Mouse (Mus musculus): ENCODE results near the gene Pim3. TPM values are rescaled to one million over a fixed set of nuclear protein-coding genes. Genes with fewer than 3 reads are reported as not detected.

The Pim3 gene
- polyA plus RNA-seq, 1 experiment = 13.4 TPM

DNA sequence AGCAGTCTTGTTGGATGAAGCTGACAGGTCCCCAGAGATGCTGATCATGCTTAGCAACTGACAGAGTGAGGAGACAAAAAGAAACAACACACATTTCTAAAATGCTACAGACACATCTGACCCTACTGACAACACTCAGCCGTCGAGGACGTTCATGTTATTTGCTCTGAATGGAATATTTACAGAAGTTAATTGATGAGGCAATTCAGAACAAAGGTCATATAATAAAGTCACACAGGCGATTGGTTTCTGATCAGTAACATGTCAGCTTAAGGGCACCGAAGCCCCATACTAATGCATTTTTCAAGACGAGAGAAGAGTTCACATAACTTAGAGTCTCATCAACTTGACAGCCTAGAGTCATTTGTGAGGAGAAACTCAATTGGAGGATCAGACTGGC, 33.9 kb downstream of the Pim3 start:
- peaks cover 3% of the 10 kb centered on the region; the same call in 1 of the 2 replicates for H3K4me1 ChIP-seq (ENCODE audit: control insufficient read depth, insufficient read depth, low read length)
- 84% methylated on average over 6 of the region's 6 CpGs for WGBS
- H3K27ac ChIP-seq (ENCODE audit: control insufficient read depth, insufficient read depth, low read depth, low read length, poor library complexity) = no peak overlapping the region
- no peak for TF ChIP-seq CTCF (IDR thresholded peaks at IDR 0.05; ENCODE audit: control insufficient read depth, insufficient read depth, low read length)
- no peak for TF ChIP-seq POLR2A (IDR thresholded peaks at IDR 0.05; ENCODE audit: borderline replicate concordance, control insufficient read depth, low read depth, low read length)
- no peak overlapping the region for H3K4me3 ChIP-seq (replicated peaks; ENCODE audit: control insufficient read depth, low read depth, low read length)

- no peak for TF ChIP-seq CTCF (IDR thresholded peaks at IDR 0.05; ENCODE audit: control insufficient read depth, insufficient read depth, low read length)
- TF ChIP-seq POLR2A (IDR thresholded peaks at IDR 0.05; ENCODE audit: borderline replicate concordance, control insufficient read depth, low read depth, low read length) = no peak
- Histone ChIP-seq H3K4me1 (ENCODE audit: control insufficient read depth, insufficient read depth, low read length) (no peaks in the 10 kb centered on the region), H3K4me3 (replicated peaks; ENCODE audit: control insufficient read depth, low read depth, low read length) (no peak overlapping the region), H3K27ac (ENCODE audit: control insufficient read depth, insufficient read depth, low read depth, low read length, poor library complexity) (no peak overlapping the region)
- 71% methylated on average over 10 of the region's 10 CpGs for WGBS
These were observed 34.5 kb downstream of the Pim3 start for GRCm38 (mm10) chr15:88896341-88896980.

- WGBS = 57% methylated on average over 15 of the region's 15 CpGs
- no peaks in the 10 kb centered on the region for H3K4me1 ChIP-seq (ENCODE audit: control insufficient read depth, insufficient read depth, low read length)
- no peak overlapping the region for H3K4me3 ChIP-seq (replicated peaks; ENCODE audit: control insufficient read depth, low read depth, low read length)
- H3K27ac ChIP-seq (ENCODE audit: control insufficient read depth, insufficient read depth, low read depth, low read length, poor library complexity) = no peak overlapping the region
- TF ChIP-seq CTCF (IDR thresholded peaks at IDR 0.05; ENCODE audit: control insufficient read depth, insufficient read depth, low read length) (no peak), POLR2A (IDR thresholded peaks at IDR 0.05; ENCODE audit: borderline replicate concordance, control insufficient read depth, low read depth, low read length) (no peak)
These were observed 40.4 kb downstream of the Pim3 start for GRCm38 (mm10) chr15:88902200-88902875.

GRCm38 (mm10) chr15:88903086-88903485, 41.1 kb downstream of the Pim3 start:
- H3K4me1 ChIP-seq (ENCODE audit: control insufficient read depth, insufficient read depth, low read length) = no peaks in the 10 kb centered on the region
- WGBS = 77% methylated on average over 1 of the region's 1 CpGs
- H3K4me3 ChIP-seq (replicated peaks; ENCODE audit: control insufficient read depth, low read depth, low read length) = no peak overlapping the region
- TF ChIP-seq CTCF (IDR thresholded peaks at IDR 0.05; ENCODE audit: control insufficient read depth, insufficient read depth, low read length) (no peak), POLR2A (IDR thresholded peaks at IDR 0.05; ENCODE audit: borderline replicate concordance, control insufficient read depth, low read depth, low read length) (no peak)
- no peak overlapping the region for H3K27ac ChIP-seq (ENCODE audit: control insufficient read depth, insufficient read depth, low read depth, low read length, poor library complexity)

DNA sequence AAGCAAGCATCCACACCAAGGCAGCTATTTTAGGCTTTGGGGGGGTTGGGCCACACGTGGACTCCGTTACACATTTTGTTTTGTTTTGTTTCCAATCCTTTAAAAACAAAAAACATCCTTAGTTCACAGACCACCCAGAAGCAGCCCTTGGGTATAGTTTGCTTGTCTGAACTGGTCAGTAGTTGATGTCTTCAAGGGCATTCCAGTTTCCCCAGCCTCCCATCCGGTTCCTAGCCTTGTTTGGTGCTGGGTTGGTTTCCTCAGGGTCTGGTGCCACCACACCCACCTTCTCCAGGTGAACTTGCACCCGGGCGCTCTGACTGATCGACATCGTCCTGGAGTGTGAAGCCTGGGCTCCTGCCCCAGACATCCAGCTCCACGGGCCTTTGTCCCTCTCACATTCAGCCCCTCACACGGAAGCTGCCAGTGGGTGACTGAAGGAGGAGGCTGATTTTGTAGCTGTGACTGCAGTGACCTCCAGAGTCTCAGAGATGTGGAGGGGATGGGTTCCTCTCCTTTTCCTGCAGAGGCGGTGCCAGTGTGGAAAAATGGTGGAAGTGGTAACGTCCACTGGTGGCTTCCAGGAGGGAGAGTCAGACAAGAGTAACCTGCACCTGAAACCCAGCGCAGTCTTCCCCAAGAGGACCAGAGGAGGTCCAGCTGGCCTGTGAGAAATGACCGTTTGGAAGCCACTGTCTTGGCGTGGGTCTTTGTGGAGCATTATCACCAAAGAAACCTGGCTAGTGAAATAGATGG, 42.2 kb downstream of the Pim3 start:
- no peak for TF ChIP-seq POLR2A (IDR thresholded peaks at IDR 0.05; ENCODE audit: borderline replicate concordance, control insufficient read depth, low read depth, low read length)
- no peak for TF ChIP-seq CTCF (IDR thresholded peaks at IDR 0.05; ENCODE audit: control insufficient read depth, insufficient read depth, low read length)
- WGBS = 81% methylated on average over 14 of the region's 14 CpGs
- no peak overlapping the region for H3K4me3 ChIP-seq (replicated peaks; ENCODE audit: control insufficient read depth, low read depth, low read length)
- no peaks in the 10 kb centered on the region for H3K4me1 ChIP-seq (ENCODE audit: control insufficient read depth, insufficient read depth, low read length)
- H3K27ac ChIP-seq (ENCODE audit: control insufficient read depth, insufficient read depth, low read depth, low read length, poor library complexity) = no peak overlapping the region

- 77% methylated on average over 4 of the region's 4 CpGs for WGBS
These were observed 44.4 kb downstream of the Pim3 start for GRCm38 (mm10) chr15:88906347-88906746.

GRCm38 (mm10) chr15:88915046-88915445, 53.1 kb downstream of the Pim3 start:
- H3K27ac ChIP-seq (ENCODE audit: control insufficient read depth, insufficient read depth, low read depth, low read length, poor library complexity) = no peak overlapping the region
- 83% methylated on average over 7 of the region's 7 CpGs for WGBS
- no peak overlapping the region for H3K4me3 ChIP-seq (replicated peaks; ENCODE audit: control insufficient read depth, low read depth, low read length)
- no peak for TF ChIP-seq POLR2A (IDR thresholded peaks at IDR 0.05; ENCODE audit: borderline replicate concordance, control insufficient read depth, low read depth, low read length)
- no peak for TF ChIP-seq CTCF (IDR thresholded peaks at IDR 0.05; ENCODE audit: control insufficient read depth, insufficient read depth, low read length)
- H3K4me1 ChIP-seq (ENCODE audit: control insufficient read depth, insufficient read depth, low read length) = no peaks in the 10 kb centered on the region

More at GRCm38 (mm10) chr15:88906347-88906746, 44.4 kb downstream of the Pim3 start:
- no peaks in the 10 kb centered on the region for H3K4me1 ChIP-seq (ENCODE audit: control insufficient read depth, insufficient read depth, low read length)
- no peak for TF ChIP-seq POLR2A (IDR thresholded peaks at IDR 0.05; ENCODE audit: borderline replicate concordance, control insufficient read depth, low read depth, low read length)
- TF ChIP-seq CTCF (IDR thresholded peaks at IDR 0.05; ENCODE audit: control insufficient read depth, insufficient read depth, low read length) = no peak
- no peak overlapping the region for H3K4me3 ChIP-seq (replicated peaks; ENCODE audit: control insufficient read depth, low read depth, low read length)
- no peak overlapping the region for H3K27ac ChIP-seq (ENCODE audit: control insufficient read depth, insufficient read depth, low read depth, low read length, poor library complexity)

Other genes with a start within 250 kb of the Pim3 start
- 18.4 and 29.1 TPM in 2 replicates for gene Brd1, start 128.0 kb upstream of the Pim3 start, polyA plus RNA-seq (2011; ENCODE audit: insufficient read depth, insufficient read length, low replicate concordance, missing spikeins)
- gene Zbed4, start 110.5 kb upstream of the Pim3 start, polyA plus RNA-seq (2011; ENCODE audit: insufficient read depth, insufficient read length, low replicate concordance, missing spikeins) = 13.5 and 19.7 TPM in 2 replicates
- 3.8 and 6.3 TPM in 2 replicates for gene Alg12, start 42.9 kb upstream of the Pim3 start, polyA plus RNA-seq (2011; ENCODE audit: insufficient read depth, insufficient read length, low replicate concordance, missing spikeins)
- gene Creld2, start 42.5 kb upstream of the Pim3 start, polyA plus RNA-seq (2011; ENCODE audit: insufficient read depth, insufficient read length, low replicate concordance, missing spikeins) = 13.8 and 29.7 TPM in 2 replicates
- not detected in 2 replicates for gene Ttll8, start 92.2 kb downstream of the Pim3 start, polyA plus RNA-seq (2011; ENCODE audit: insufficient read depth, insufficient read length, low replicate concordance, missing spikeins)
- gene Mlc1, start 116.8 kb downstream of the Pim3 start, polyA plus RNA-seq (2011; ENCODE audit: insufficient read depth, insufficient read length, low replicate concordance, missing spikeins) = 0.55 TPM in 1 of 2 replicates, not detected in the other
- gene Mov10l1, start 120.7 kb downstream of the Pim3 start, polyA plus RNA-seq (2011; ENCODE audit: insufficient read depth, insufficient read length, low replicate concordance, missing spikeins) = not detected in 2 replicates
- 0.45 TPM in 1 of 2 replicates, not detected in the other for gene Panx2, start 197.5 kb downstream of the Pim3 start, polyA plus RNA-seq (2011; ENCODE audit: insufficient read depth, insufficient read length, low replicate concordance, missing spikeins)
- gene Trabd, start 212.9 kb downstream of the Pim3 start, polyA plus RNA-seq (2011; ENCODE audit: insufficient read depth, insufficient read length, low replicate concordance, missing spikeins) = 26.6 and 34.8 TPM in 2 replicates
- 7.0 and 17.9 TPM in 2 replicates for gene Selenoo, start 226.9 kb downstream of the Pim3 start, polyA plus RNA-seq (2011; ENCODE audit: insufficient read depth, insufficient read length, low replicate concordance, missing spikeins)